Mouse (Mus musculus) megakaryocyte, embryonic 14.5 days (primary cell): ENCODE measurements around the gene B9d2.

Source experiments
- FLI1 ChIP-seq: IDR thresholded peaks from 2 replicates; pipeline ENCODE4 v1.6.1; 2012; ENCODE audit warnings: low read length, inconsistent platforms, mixed read lengths
- GATA1 ChIP-seq: IDR thresholded peaks from 3 replicates; pipeline ENCODE4 v1.6.1; 2012; ENCODE audit warnings: mixed read lengths, low read length, inconsistent platforms, borderline replicate concordance

DNA sequence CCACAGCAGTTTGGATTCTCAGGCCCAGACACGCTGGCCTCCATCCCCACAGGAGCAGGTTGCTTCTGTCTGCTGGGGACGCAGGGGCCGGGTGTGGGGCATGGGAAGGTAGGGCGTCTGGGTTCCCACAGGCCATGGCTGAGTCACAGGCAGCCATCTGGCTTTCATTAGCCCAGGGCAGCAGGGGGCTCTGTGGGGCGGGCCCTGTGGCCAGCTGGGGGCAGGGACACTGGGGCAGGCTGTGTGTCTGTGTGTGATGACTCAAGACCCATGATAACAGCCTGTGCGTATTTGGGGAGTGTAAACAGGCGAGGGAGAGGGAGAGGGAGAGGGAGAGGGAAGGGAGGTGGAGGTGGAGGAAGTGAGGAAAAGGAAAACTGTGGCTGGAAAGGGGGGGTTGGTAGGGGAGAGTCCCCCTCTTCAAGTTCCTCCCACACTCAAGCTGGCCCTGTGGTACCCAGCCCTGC is 31.2 kb downstream of the B9d2 start:
- TF ChIP-seq GATA1 = no peak
- TF ChIP-seq FLI1 = no peak
